In genomic region chr6:29215181-29215580, GRCm38 (mm10) we compare ENCODE assay signal across 8 mouse cellular contexts. TPM values are rescaled to one million over a fixed set of nuclear protein-coding genes. Genes with fewer than 3 reads are reported as not detected.
DNase-seq lines count a peak whose midpoint lies in the region; ATAC-seq and TF ChIP-seq lines count a peak whose summit lies in the region.

No protein-coding gene starts in this region.

- TF ChIP-seq CTCF in lung, adult 2 months (IDR thresholded peaks at IDR 0.05; ENCODE audit: insufficient read depth, low read length) = no peak

- TF ChIP-seq POLR2A in lung, adult 2 months (IDR thresholded peaks at IDR 0.05; ENCODE audit: borderline replicate concordance, extremely low read depth, low read depth, low read length) = no peak

- ATAC-seq in embryonic facial prominence, embryonic 15.5 days (ENCODE audit: insufficient number of reproducible peaks, low FRiP score, low TSS enrichment, low read depth) = no peak
- no peak for ATAC-seq in intestine, embryonic 16.5 days
- ATAC-seq in neural tube, embryonic 14.5 days (ENCODE audit: low read depth) = no peak

- peaks cover 20% of the 10 kb centered on the region for H3K27me3 ChIP-seq in embryonic facial prominence, embryonic 15.5 days
- no peaks in the 10 kb centered on the region for H3K27me3 ChIP-seq in intestine, embryonic 16.5 days (replicated peaks; ENCODE audit: control insufficient read depth, insufficient read depth, low read length)
- H3K27me3 ChIP-seq in neural tube, embryonic 14.5 days (ENCODE audit: control insufficient read depth, insufficient read depth, low read length) = peaks cover 7% of the 10 kb centered on the region; the same call in 1 of the 2 replicates

- peaks cover 14% of the 10 kb centered on the region for H3K4me1 ChIP-seq in lung, adult 2 months (ENCODE audit: control insufficient read depth, insufficient read depth, low read length)
- H3K4me1 ChIP-seq in embryonic facial prominence, embryonic 15.5 days = peaks cover 36% of the 10 kb centered on the region
- H3K4me1 ChIP-seq in intestine, embryonic 16.5 days (ENCODE audit: control insufficient read depth, insufficient read depth, low read length) = peaks cover 32% of the 10 kb centered on the region
- peaks cover 21% of the 10 kb centered on the region; the same call in 1 of the 2 replicates for H3K4me1 ChIP-seq in neural tube, embryonic 14.5 days (ENCODE audit: control insufficient read depth, insufficient read depth, low read length)

- WGBS in lung, adult 2 months = 17% methylated on average over 9 of the region's 9 CpGs
- 10% methylated on average over 9 of the region's 9 CpGs for WGBS in embryonic facial prominence, embryonic 15.5 days
- 29% methylated on average over 9 of the region's 9 CpGs for WGBS in intestine, embryonic 16.5 days
- WGBS in neural tube, embryonic 14.5 days = 11% methylated on average over 9 of the region's 9 CpGs

- no peaks in the 10 kb centered on the region for H3K9me3 ChIP-seq in embryonic facial prominence, embryonic 15.5 days (replicated peaks)
- no peaks in the 10 kb centered on the region for H3K9me3 ChIP-seq in intestine, embryonic 16.5 days (ENCODE audit: control insufficient read depth, low read length)
- H3K9me3 ChIP-seq in neural tube, embryonic 14.5 days (ENCODE audit: control insufficient read depth, low read length) = no peaks in the 10 kb centered on the region

- no peak for DNase-seq in lung, adult 2 months
- DNase-seq in lung, postnatal 36 days = no peak
- DNase-seq in layer of hippocampus, adult 11-12 months (ENCODE audit: low spot score) = no peak
- DNase-seq in adrenal gland, adult (ENCODE audit: inconsistent age in 2 of 2, low spot score in 1 of 2) = no peak
- DNase-seq in spleen, postnatal 10 days (ENCODE audit: low spot score in 2 of 2) = no peak

- peak overlapping the region; percentile 95 for H3K4me2 ChIP-seq in embryonic facial prominence, embryonic 15.5 days (replicated peaks)
- peak overlapping the region; percentile 97 for H3K4me2 ChIP-seq in intestine, embryonic 16.5 days (ENCODE audit: low read depth, low read length)
- H3K4me2 ChIP-seq in neural tube, embryonic 14.5 days (ENCODE audit: low read depth, low read length) = peak overlapping the region; percentile 93

- H3K36me3 ChIP-seq in embryonic facial prominence, embryonic 15.5 days = no peaks in the 10 kb centered on the region
- H3K36me3 ChIP-seq in intestine, embryonic 16.5 days (ENCODE audit: control insufficient read depth, insufficient read depth, low read length) = no peaks in the 10 kb centered on the region
- no peaks in the 10 kb centered on the region for H3K36me3 ChIP-seq in neural tube, embryonic 14.5 days (ENCODE audit: control insufficient read depth, insufficient read depth, low read length)

- peak overlapping the region; percentile 77 for H3K4me3 ChIP-seq in lung, adult 2 months (replicated peaks; ENCODE audit: extremely low read depth, low read depth, low read length)
- H3K4me3 ChIP-seq in embryonic facial prominence, embryonic 15.5 days (replicated peaks) = peak overlapping the region; percentile 62
- peak overlapping the region; percentile 77 for H3K4me3 ChIP-seq in intestine, embryonic 16.5 days (ENCODE audit: low read length)
- peak overlapping the region; percentile 63 for H3K4me3 ChIP-seq in neural tube, embryonic 14.5 days (ENCODE audit: low read depth, low read length)

- no peak overlapping the region for H3K27ac ChIP-seq in embryonic facial prominence, embryonic 15.5 days (replicated peaks)
- H3K27ac ChIP-seq in intestine, embryonic 16.5 days (ENCODE audit: low read length) = no peak overlapping the region
- no peak overlapping the region for H3K27ac ChIP-seq in neural tube, embryonic 14.5 days (ENCODE audit: low read depth, low read length)

- no peak overlapping the region for H3K9ac ChIP-seq in embryonic facial prominence, embryonic 15.5 days
- peak overlapping the region; percentile 71 for H3K9ac ChIP-seq in intestine, embryonic 16.5 days (ENCODE audit: low read depth, low read length)
- H3K9ac ChIP-seq in neural tube, embryonic 14.5 days (replicated peaks; ENCODE audit: low read depth, low read length) = peak overlapping the region; percentile 76; the same call in 1 of the 2 replicates

RNA-seq across cellular contexts. Expression of gene Impdh1, which starts 1.0 kb away (rescaled TPM):
- 214 and 217 TPM in 2 replicates for polyA plus RNA-seq in lung, adult 2 months (2012; rRNA removed)
- 51.0 and 60.5 TPM in 2 replicates for polyA plus RNA-seq in embryonic facial prominence, embryonic 15.5 days (2015; fragmentation: Nextera tagmentation; extraction: Ambion mirVana)
- 39.7 and 40.1 TPM in 2 replicates for polyA plus RNA-seq in intestine, embryonic 16.5 days (2015; fragmentation: Nextera tagmentation; extraction: Ambion mirVana)
- 77.6 and 83.7 TPM in 2 replicates for polyA plus RNA-seq in neural tube, embryonic 14.5 days (2014; fragmentation: Nextera tagmentation; extraction: Ambion mirVana)

RNA-seq across cellular contexts. Expression of gene Prrt4, which starts 35.8 kb away (rescaled TPM):
- polyA plus RNA-seq in lung, adult 2 months (2012; rRNA removed) = 10.8 and 12.2 TPM in 2 replicates
- 0.59 and 0.79 TPM in 2 replicates for polyA plus RNA-seq in embryonic facial prominence, embryonic 15.5 days (2015; fragmentation: Nextera tagmentation; extraction: Ambion mirVana)
- 0.23 and 0.27 TPM in 2 replicates for polyA plus RNA-seq in intestine, embryonic 16.5 days (2015; fragmentation: Nextera tagmentation; extraction: Ambion mirVana)
- 8.9 and 14.7 TPM in 2 replicates for polyA plus RNA-seq in neural tube, embryonic 14.5 days (2014; fragmentation: Nextera tagmentation; extraction: Ambion mirVana)

RNA-seq across cellular contexts. Expression of gene Rbm28, which starts 50.4 kb away (rescaled TPM):
- polyA plus RNA-seq in lung, adult 2 months (2012; rRNA removed) = 6.5 and 10.8 TPM in 2 replicates
- 33.1 and 35.8 TPM in 2 replicates for polyA plus RNA-seq in embryonic facial prominence, embryonic 15.5 days (2015; fragmentation: Nextera tagmentation; extraction: Ambion mirVana)
- 23.5 and 25.5 TPM in 2 replicates for polyA plus RNA-seq in intestine, embryonic 16.5 days (2015; fragmentation: Nextera tagmentation; extraction: Ambion mirVana)
- polyA plus RNA-seq in neural tube, embryonic 14.5 days (2014; fragmentation: Nextera tagmentation; extraction: Ambion mirVana) = 44.5 and 55.4 TPM in 2 replicates

RNA-seq across cellular contexts. Expression of gene Hilpda, which starts 57.1 kb away (rescaled TPM):
- 154 and 155 TPM in 2 replicates for polyA plus RNA-seq in lung, adult 2 months (2012; rRNA removed)
- 38.3 and 40.7 TPM in 2 replicates for polyA plus RNA-seq in embryonic facial prominence, embryonic 15.5 days (2015; fragmentation: Nextera tagmentation; extraction: Ambion mirVana)
- 27.0 and 27.8 TPM in 2 replicates for polyA plus RNA-seq in intestine, embryonic 16.5 days (2015; fragmentation: Nextera tagmentation; extraction: Ambion mirVana)
- polyA plus RNA-seq in neural tube, embryonic 14.5 days (2014; fragmentation: Nextera tagmentation; extraction: Ambion mirVana) = 27.9 and 30.3 TPM in 2 replicates
